Mouse (Mus musculus): Measurements from ENCODE around the gene Tmem51. TPM values are rescaled to one million over a fixed set of nuclear protein-coding genes. Genes with fewer than 3 reads are reported as not detected.
A peak's percentile ranks its signal among the peaks of the same experiment; 100 is the strongest.

Tmem51 gene
- total and polyA plus RNA-seq, 3 experiments: 1.4 to 8.0 (median 8.0) TPM

GRCm38 (mm10) chr4:142023166-142023565 is 60.9 kb downstream of the Tmem51 start:
- Histone ChIP-seq H3K27me3 (replicated peaks) (peaks cover 8% of the 10 kb centered on the region), H3K4me2 (ENCODE audit: insufficient read depth, low read depth, poor library complexity, severe bottlenecking) (no peak overlapping the region), H3K4me1 (ENCODE audit: control insufficient read depth in 1 of 2, insufficient read depth in 2 of 2) (peaks cover 0 to 2% of the 10 kb centered on the region in 2 experiments; a peak in 1 of 4 replicates), H3K4me3 (replicated peaks in 1 of 3; ENCODE audit: low read depth in 2 of 3, low read length in 2 of 3, poor library complexity in 1 of 3) (no peak overlapping the region), H3K9ac (ENCODE audit: insufficient read depth, low read depth) (no peak overlapping the region), H3K36me3 (replicated peaks in 1 of 2; ENCODE audit: control insufficient read depth in 1 of 2, insufficient read depth in 1 of 2, low read length in 1 of 2) (no peaks in the 10 kb centered on the region), H3K9me3 (replicated peaks; ENCODE audit: low read length) (no peaks in the 10 kb centered on the region), H3K27ac (ENCODE audit: insufficient read depth, low read depth) (no peak overlapping the region), H3K79me2 (replicated peaks; ENCODE audit: control insufficient read depth, extremely low read depth, insufficient read depth, poor library complexity, severe bottlenecking) (no peaks in the 10 kb centered on the region)
- no peak for DNase-seq (ENCODE audit: extremely low read depth)
- dilution Hi-C loops (cut with MboI; ENCODE audit: extremely low pct_ligation_motif_present, extremely low pct_unique_long_range_greater_than_20kb, low sequenced_read_pairs) (no loop called here), in situ Hi-C loops (cut with MboI; ENCODE audit: low pct_ligation_motif_present, low pct_unique_long_range_greater_than_20kb, low sequenced_read_pairs) (loop anchor here (25.0 kb wide), 1 partner anchor 989 kb away; no protein-coding TSS in a partner anchor)
- TF ChIP-seq ELF1 (IDR thresholded peaks at IDR 0.05; ENCODE audit: low read depth, low read length): no peak
- no peak for TF ChIP-seq ZKSCAN1 (IDR thresholded peaks at IDR 0.05; ENCODE audit: borderline replicate concordance, low read depth, low read length)
- no peak for TF ChIP-seq GABPA (IDR thresholded peaks at IDR 0.05; ENCODE audit: insufficient replicate concordance, low read depth, low read length)
- TF ChIP-seq NRF1 (IDR thresholded peaks at IDR 0.05; ENCODE audit: low read depth, low read length): no peak
- TF ChIP-seq PAX5 (IDR thresholded peaks at IDR 0.05; ENCODE audit: low read length): no peak
- no peak for TF ChIP-seq CTCF (conservative IDR thresholded peaks at IDR 0.05 in 1 of 2, IDR thresholded peaks at IDR 0.05 in 1 of 2; ENCODE audit: low read depth in 2 of 2, low read length in 2 of 2)
- TF ChIP-seq MAZ (IDR thresholded peaks at IDR 0.05; ENCODE audit: low read depth, low read length): no peak
- TF ChIP-seq SMC3 (IDR thresholded peaks at IDR 0.05; ENCODE audit: low read depth, low read length): no peak
- TF ChIP-seq HCFC1 (IDR thresholded peaks at IDR 0.05; ENCODE audit: low read depth, low read length): no peak
- no peak for TF ChIP-seq POLR2AphosphoS2 (IDR thresholded peaks at IDR 0.05; ENCODE audit: low read depth, low read length)
- TF ChIP-seq CHD1 (IDR thresholded peaks at IDR 0.05; ENCODE audit: low read depth, low read length): no peak
- TF ChIP-seq TBP (conservative IDR thresholded peaks at IDR 0.05; ENCODE audit: low read depth, low read length): no peak

DNA sequence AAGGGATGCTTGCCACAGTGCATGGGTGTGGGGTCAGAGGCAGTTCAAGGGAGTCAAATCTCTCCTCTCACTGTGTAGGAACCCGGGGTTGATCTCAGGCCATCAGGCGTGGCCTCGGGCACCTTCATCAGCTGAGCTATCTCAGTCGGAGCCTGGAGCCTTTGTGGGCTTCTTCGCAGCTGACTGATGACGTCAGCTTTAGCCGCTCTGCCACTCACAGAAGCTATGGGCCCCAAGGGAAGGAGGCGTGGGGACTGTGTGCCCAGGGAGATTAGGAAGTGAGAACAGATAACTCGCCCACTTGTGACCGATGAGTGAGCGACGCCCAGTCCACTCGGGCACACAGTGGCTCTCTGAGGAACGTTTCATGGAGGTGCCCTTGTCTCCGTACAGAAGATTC is 66.4 kb downstream of the Tmem51 start:
- dilution Hi-C loops (cut with MboI; ENCODE audit: extremely low pct_ligation_motif_present, extremely low pct_unique_long_range_greater_than_20kb, low sequenced_read_pairs): no loop called here
- peak; percentile 87 for DNase-seq (ENCODE audit: extremely low read depth)
- H3K9ac ChIP-seq (ENCODE audit: insufficient read depth, low read depth): no peak overlapping the region
- H3K27ac ChIP-seq (ENCODE audit: insufficient read depth, low read depth): no peak overlapping the region
- in situ Hi-C loops (cut with MboI; ENCODE audit: low pct_ligation_motif_present, low pct_unique_long_range_greater_than_20kb, low sequenced_read_pairs): loop anchor here (5.0 to 25.0 kb wide), 2 partner anchors 60 to 995 kb away; no protein-coding TSS in a partner anchor
- no peaks in the 10 kb centered on the region for H3K79me2 ChIP-seq (replicated peaks; ENCODE audit: control insufficient read depth, extremely low read depth, insufficient read depth, poor library complexity, severe bottlenecking)
- H3K4me1 ChIP-seq (ENCODE audit: control insufficient read depth in 1 of 2, insufficient read depth in 2 of 2): peaks cover 12 to 28% of the 10 kb centered on the region in 2 experiments
- H3K36me3 ChIP-seq (replicated peaks in 1 of 2; ENCODE audit: control insufficient read depth in 1 of 2, insufficient read depth in 1 of 2, low read length in 1 of 2): no peaks in the 10 kb centered on the region
- peaks cover 44% of the 10 kb centered on the region for H3K27me3 ChIP-seq (replicated peaks)
- H3K4me3 ChIP-seq (replicated peaks in 1 of 3; ENCODE audit: low read depth in 2 of 3, low read length in 2 of 3, poor library complexity in 1 of 3): peak overlapping the region in 1 of 3 experiments; percentile 8
- H3K4me2 ChIP-seq (ENCODE audit: insufficient read depth, low read depth, poor library complexity, severe bottlenecking): peak overlapping the region; percentile 41
- no peaks in the 10 kb centered on the region for H3K9me3 ChIP-seq (replicated peaks; ENCODE audit: low read length)
- peak; percentile 69 for TF ChIP-seq BHLHE40 (IDR thresholded peaks at IDR 0.05; ENCODE audit: low read depth, low read length)
- TF ChIP-seq CHD2 (IDR thresholded peaks at IDR 0.05; ENCODE audit: low read length): no peak
- no peak for TF ChIP-seq ZC3H11A (IDR thresholded peaks at IDR 0.05; ENCODE audit: low read depth, low read length)
- no peak for TF ChIP-seq KAT2A (IDR thresholded peaks at IDR 0.05; ENCODE audit: insufficient replicate concordance, low read length)
- peak; percentile 82 for TF ChIP-seq ETS1 (conservative IDR thresholded peaks at IDR 0.05; ENCODE audit: low read depth, low read length)
- TF ChIP-seq ZKSCAN1 (IDR thresholded peaks at IDR 0.05; ENCODE audit: borderline replicate concordance, low read depth, low read length): no peak
- TF ChIP-seq CHD1 (IDR thresholded peaks at IDR 0.05; ENCODE audit: low read depth, low read length): no peak
- no peak for TF ChIP-seq RCOR1 (conservative IDR thresholded peaks at IDR 0.05; ENCODE audit: low read depth, low read length)
- TF ChIP-seq MAX (IDR thresholded peaks at IDR 0.05; ENCODE audit: low read length): peak; percentile 64; the same call in 1 of the 2 replicates
- no peak for TF ChIP-seq UBTF (IDR thresholded peaks at IDR 0.05; ENCODE audit: low read depth, low read length)
- no peak for TF ChIP-seq E2F4 (IDR thresholded peaks at IDR 0.05; ENCODE audit: insufficient replicate concordance, low read depth, low read length)
- no peak for TF ChIP-seq USF1 (IDR thresholded peaks at IDR 0.05; ENCODE audit: low read depth, low read length)
- TF ChIP-seq MAZ (IDR thresholded peaks at IDR 0.05; ENCODE audit: low read depth, low read length): no peak
- TF ChIP-seq POLR2AphosphoS2 (IDR thresholded peaks at IDR 0.05; ENCODE audit: low read depth, low read length): no peak
- TF ChIP-seq MYC (IDR thresholded peaks at IDR 0.05; ENCODE audit: low read depth, low read length): no peak
- TF ChIP-seq IRF4 (IDR thresholded peaks at IDR 0.05; ENCODE audit: low read depth, low read length): peak; percentile 75
- no peak for TF ChIP-seq NELFE (IDR thresholded peaks at IDR 0.05; ENCODE audit: low read depth, low read length)
- TF ChIP-seq EP300 (IDR thresholded peaks at IDR 0.05; ENCODE audit: low read length): peak; percentile 58; the same call in 1 of the 2 replicates
- TF ChIP-seq MXI1 (IDR thresholded peaks at IDR 0.05; ENCODE audit: low read depth, low read length): peak; percentile 70
- 0 out of 2 replicates have a peak, but pooled peaks have one; percentile 40 for TF ChIP-seq POLR2A (IDR thresholded peaks at IDR 0.05; ENCODE audit: low read depth, low read length)
- TF ChIP-seq HCFC1 (IDR thresholded peaks at IDR 0.05; ENCODE audit: low read depth, low read length): peak; percentile 59; the same call in 1 of the 2 replicates
- no peak for TF ChIP-seq USF2 (conservative IDR thresholded peaks at IDR 0.05; ENCODE audit: low read depth, low read length)
- no peak for TF ChIP-seq MEF2A (IDR thresholded peaks at IDR 0.05; ENCODE audit: borderline replicate concordance, low read depth, low read length)
- TF ChIP-seq CTCF (conservative IDR thresholded peaks at IDR 0.05 in 1 of 2, IDR thresholded peaks at IDR 0.05 in 1 of 2; ENCODE audit: low read depth in 2 of 2, low read length in 2 of 2): no peak
- peak; percentile 77 for TF ChIP-seq SIN3A (IDR thresholded peaks at IDR 0.05; ENCODE audit: low read length)
- no peak for TF ChIP-seq TBP (conservative IDR thresholded peaks at IDR 0.05; ENCODE audit: low read depth, low read length)
- TF ChIP-seq ZNF384 (IDR thresholded peaks at IDR 0.05; ENCODE audit: low read depth, low read length): no peak
- TF ChIP-seq ELF1 (IDR thresholded peaks at IDR 0.05; ENCODE audit: low read depth, low read length): peak; percentile 45; the same call in 1 of the 2 replicates

All from CH12.LX (cell line).